Mouse (Mus musculus) heart, postnatal 0 days (tissue): ENCODE data around the gene Nqo1.

Experiments
- CTCF ChIP-seq: IDR thresholded peaks from 2 replicates; pipeline ENCODE4 v1.5.1; 2016; ENCODE audit warnings: antibody characterized with exemption, control low read depth, low read depth
- EP300 ChIP-seq: IDR thresholded peaks from 2 replicates; pipeline ENCODE4 v1.6.1; 2016; ENCODE audit warnings: antibody characterized with exemption, low read depth

DNA sequence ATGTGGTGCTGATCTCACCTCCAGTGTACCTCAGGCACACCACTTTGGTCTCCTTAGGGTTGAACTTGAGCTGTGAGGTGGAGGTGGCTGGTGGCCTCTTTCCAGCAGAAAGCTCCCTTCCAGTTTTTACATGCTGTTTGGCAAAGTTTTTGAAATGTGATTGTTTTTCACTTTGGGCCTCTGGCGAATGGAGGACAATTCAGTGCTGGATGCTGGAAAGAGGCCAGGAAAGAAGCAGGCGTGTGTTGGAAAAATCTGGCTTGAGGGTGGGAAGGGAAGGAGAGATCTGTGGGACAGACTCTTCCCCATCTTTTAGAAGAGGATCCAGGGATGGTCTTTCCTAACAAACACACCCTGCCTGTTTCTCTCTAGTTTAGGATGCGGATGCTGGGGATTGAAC is 41.6 kb upstream of the Nqo1 start:
- no peak for TF ChIP-seq CTCF
- TF ChIP-seq EP300: no peak
